Mouse (Mus musculus): ENCODE results near the gene Usp54. TPM values are rescaled to one million over a fixed set of nuclear protein-coding genes. Genes with fewer than 3 reads are reported as not detected.

Usp54 gene
- 5.5 and 6.1 TPM in 2 replicates for polyA plus RNA-seq (2014; fragmentation: Nextera tagmentation; extraction: Ambion mirVana)

DNA sequence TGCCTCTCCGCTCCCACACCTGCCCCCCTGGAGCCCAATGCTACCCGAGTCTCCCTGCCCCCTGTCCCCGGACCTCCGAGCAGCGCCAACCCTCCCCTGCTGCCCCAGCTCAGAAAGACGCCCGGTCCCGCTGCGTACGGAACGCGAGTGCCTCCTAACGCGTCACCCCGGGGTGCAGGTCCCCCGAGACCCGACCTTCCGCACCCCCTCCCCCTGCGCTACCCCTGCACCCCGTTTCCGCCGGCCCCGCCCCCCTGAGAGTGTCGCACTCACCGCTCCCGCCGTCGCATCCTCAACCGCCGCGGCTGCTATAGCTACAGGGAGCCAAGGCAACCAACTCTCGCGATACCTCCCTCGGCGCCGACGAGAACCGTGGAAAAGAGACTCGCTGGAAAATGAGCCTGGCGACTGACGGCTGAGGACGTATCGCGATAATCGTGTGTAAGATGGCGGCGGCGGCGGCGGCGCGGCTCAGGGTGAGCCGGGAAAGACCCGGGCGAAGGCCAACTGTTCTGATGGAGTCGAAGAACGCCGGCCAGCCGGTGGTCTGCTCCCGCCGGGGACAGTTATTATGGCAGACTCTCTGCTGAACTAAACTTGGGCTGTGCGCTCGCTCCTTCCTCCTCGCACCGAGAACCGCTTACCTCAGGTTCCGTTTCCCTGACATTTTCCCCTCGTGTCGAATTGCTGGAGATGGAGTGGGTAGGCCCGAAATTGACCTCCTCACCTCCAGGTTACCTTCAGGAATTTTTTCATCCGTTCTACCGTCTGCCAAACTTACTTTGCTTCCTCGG lies at the start of gene Usp54:
TSS of gene Usp54 (minus strand) at position 420 of the 794 bp plus-strand sequence.
- Histone ChIP-seq H3K9ac (ENCODE audit: low read length) (peak within 1 kb of the TSS; percentile 97), H3K36me3 (ENCODE audit: control insufficient read depth, insufficient read depth, low read length) (no peaks in the 10 kb centered on the region), H3K4me1 (ENCODE audit: control insufficient read depth in 2 of 2, insufficient read depth in 2 of 2, low read length in 2 of 2) (peaks cover 0 to 11% of the 10 kb centered on the region in 2 experiments; a peak in 2 of 4 replicates), H3K4me3 (ENCODE audit: control insufficient read depth in 1 of 2, insufficient read depth in 1 of 2, low read depth in 1 of 2, low read length in 2 of 2) (peak within 1 kb of the TSS; percentile 74 to 80), H3K27ac (replicated peaks in 1 of 2; ENCODE audit: control insufficient read depth in 1 of 2, insufficient read depth in 1 of 2, low read depth in 2 of 2, low read length in 2 of 2) (peak within 1 kb of the TSS; percentile 90 to 95), H3K4me2 (ENCODE audit: low read length) (peak within 1 kb of the TSS; percentile 73), H3K27me3 (ENCODE audit: control insufficient read depth, insufficient read depth, low read length) (no peaks in the 10 kb centered on the region), H3K9me3 (ENCODE audit: control insufficient read depth, low read length) (no peaks in the 10 kb centered on the region)
- ATAC-seq (ENCODE audit: insufficient number of reproducible peaks, insufficient read depth, low FRiP score, low read depth): peak; percentile 91
- under 1% methylated on average over 73 of the region's 73 CpGs for WGBS

DNA sequence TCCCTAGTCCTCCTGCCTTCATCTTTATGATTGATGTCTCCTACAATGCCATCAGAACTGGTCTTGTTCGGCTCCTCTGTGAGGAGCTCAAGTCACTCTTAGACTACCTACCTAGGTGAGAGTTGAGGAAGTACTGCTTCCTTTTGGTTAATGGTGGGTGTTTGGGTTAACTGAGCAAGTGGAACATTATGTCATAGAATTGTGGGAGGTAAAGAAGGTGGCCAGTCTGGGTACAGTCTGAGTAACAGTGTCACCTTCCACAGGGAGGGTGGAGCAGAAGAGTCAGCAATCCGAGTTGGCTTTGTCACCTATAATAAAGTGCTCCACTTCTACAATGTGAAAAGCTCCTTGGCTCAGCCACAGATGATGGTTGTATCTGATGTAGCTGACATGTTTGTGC lies 48.1 kb upstream of the Usp54 start:
- WGBS: 81% methylated on average over 2 of the region's 2 CpGs

DNA sequence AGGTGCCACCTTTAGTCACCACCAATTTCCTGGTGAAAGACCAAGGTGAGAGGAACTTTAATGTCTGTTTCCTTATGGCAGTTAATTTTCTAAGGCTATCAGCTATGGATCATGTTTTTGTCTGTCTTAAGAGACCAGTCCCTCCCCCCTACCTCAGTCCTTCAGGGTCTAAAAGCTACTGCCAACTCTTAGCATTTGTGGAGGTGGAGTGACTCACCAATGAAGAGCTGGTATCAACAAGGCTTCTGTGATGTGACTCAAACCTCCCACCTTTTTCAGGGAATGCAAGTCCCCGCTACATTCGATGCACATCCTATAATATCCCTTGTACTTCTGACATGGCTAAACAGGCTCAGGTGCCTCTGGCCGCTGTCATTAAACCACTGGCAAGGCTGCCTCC lies 45.7 kb upstream of the Usp54 start:
- H3K4me1 ChIP-seq (ENCODE audit: control insufficient read depth in 2 of 2, insufficient read depth in 2 of 2, low read length in 2 of 2): peaks cover 5 to 9% of the 10 kb centered on the region in 2 experiments; a peak in 3 of 4 replicates
- ATAC-seq (ENCODE audit: insufficient number of reproducible peaks, insufficient read depth, low FRiP score, low read depth): no peak
- 98% methylated on average over 3 of the region's 3 CpGs for WGBS
- no peak overlapping the region for H3K9ac ChIP-seq (ENCODE audit: low read length)
- no peak overlapping the region for H3K4me3 ChIP-seq (ENCODE audit: control insufficient read depth in 1 of 2, insufficient read depth in 1 of 2, low read depth in 1 of 2, low read length in 2 of 2)
- H3K4me2 ChIP-seq (ENCODE audit: low read length): no peak overlapping the region
- H3K36me3 ChIP-seq (ENCODE audit: control insufficient read depth, insufficient read depth, low read length): peaks cover 100% of the 10 kb centered on the region
- no peaks in the 10 kb centered on the region for H3K27me3 ChIP-seq (ENCODE audit: control insufficient read depth, insufficient read depth, low read length)
- H3K27ac ChIP-seq (replicated peaks in 1 of 2; ENCODE audit: control insufficient read depth in 1 of 2, insufficient read depth in 1 of 2, low read depth in 2 of 2, low read length in 2 of 2): no peak overlapping the region
- no peaks in the 10 kb centered on the region for H3K9me3 ChIP-seq (ENCODE audit: control insufficient read depth, low read length)

More for the DNA sequence above, 48.1 kb upstream of the Usp54 start:
- Histone ChIP-seq H3K36me3 (ENCODE audit: control insufficient read depth, insufficient read depth, low read length) (peaks cover 100% of the 10 kb centered on the region), H3K4me1 (ENCODE audit: control insufficient read depth in 2 of 2, insufficient read depth in 2 of 2, low read length in 2 of 2) (peaks cover 0 to 2% of the 10 kb centered on the region in 2 experiments; a peak in 1 of 4 replicates), H3K9ac (ENCODE audit: low read length) (no peak overlapping the region), H3K27ac (replicated peaks in 1 of 2; ENCODE audit: control insufficient read depth in 1 of 2, insufficient read depth in 1 of 2, low read depth in 2 of 2, low read length in 2 of 2) (no peak overlapping the region), H3K4me2 (ENCODE audit: low read length) (no peak overlapping the region), H3K27me3 (ENCODE audit: control insufficient read depth, insufficient read depth, low read length) (no peaks in the 10 kb centered on the region), H3K4me3 (ENCODE audit: control insufficient read depth in 1 of 2, insufficient read depth in 1 of 2, low read depth in 1 of 2, low read length in 2 of 2) (no peak overlapping the region), H3K9me3 (ENCODE audit: control insufficient read depth, low read length) (no peaks in the 10 kb centered on the region)
- ATAC-seq (ENCODE audit: insufficient number of reproducible peaks, insufficient read depth, low FRiP score, low read depth): no peak

DNA sequence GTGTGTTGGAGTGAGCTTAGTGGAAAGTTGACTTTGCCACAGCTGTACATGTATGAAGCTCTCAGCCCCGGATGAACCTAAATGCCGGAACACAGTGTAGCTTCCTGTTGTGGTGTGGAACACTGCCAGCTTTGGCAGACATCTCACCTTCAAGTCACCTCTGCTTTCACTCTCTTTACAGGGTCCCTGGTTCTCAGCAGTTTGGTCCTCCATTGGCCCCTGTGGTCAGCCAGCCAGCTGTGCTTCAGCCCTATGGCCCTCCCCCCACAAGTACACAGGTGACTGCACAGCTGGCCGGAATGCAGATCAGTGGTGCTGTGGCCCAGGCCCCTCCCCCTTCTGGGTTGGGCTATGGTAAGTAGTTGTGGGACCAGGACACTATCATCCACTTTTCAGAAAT lies 41.6 kb upstream of the Usp54 start:
- Histone ChIP-seq H3K27ac (replicated peaks in 1 of 2; ENCODE audit: control insufficient read depth in 1 of 2, insufficient read depth in 1 of 2, low read depth in 2 of 2, low read length in 2 of 2) (peak overlapping the region in 1 of 2 experiments; percentile 53; a peak in 1 of 4 replicates), H3K4me1 (ENCODE audit: control insufficient read depth in 2 of 2, insufficient read depth in 2 of 2, low read length in 2 of 2) (peaks cover 5 to 9% of the 10 kb centered on the region in 2 experiments; a peak in 3 of 4 replicates)
- peak; percentile 37; the same call in 1 of the 2 replicates for ATAC-seq (ENCODE audit: insufficient number of reproducible peaks, insufficient read depth, low FRiP score, low read depth)

DNA sequence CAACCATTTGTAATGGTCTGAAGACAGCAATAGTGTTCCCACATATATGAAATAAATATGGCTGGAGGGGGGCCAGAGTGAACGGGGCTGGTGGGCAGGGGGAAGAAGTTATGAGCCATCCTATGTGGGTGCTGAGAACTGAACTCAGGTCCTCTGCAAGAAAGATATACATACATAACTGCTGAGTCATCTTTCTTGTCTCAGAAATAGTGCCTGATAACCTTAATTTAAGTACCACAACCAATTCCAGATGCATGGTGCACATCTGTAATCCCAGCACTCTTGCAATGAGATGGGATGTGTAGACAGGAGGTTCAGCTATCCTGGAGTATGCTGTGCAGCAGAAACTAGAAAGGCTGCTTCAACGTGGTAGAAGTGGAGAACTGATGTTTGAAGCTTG lies 40.9 kb upstream of the Usp54 start:
- no peak for ATAC-seq (ENCODE audit: insufficient number of reproducible peaks, insufficient read depth, low FRiP score, low read depth)
- WGBS: 89% methylated on average over 2 of the region's 2 CpGs
- no peak overlapping the region for H3K27ac ChIP-seq (replicated peaks in 1 of 2; ENCODE audit: control insufficient read depth in 1 of 2, insufficient read depth in 1 of 2, low read depth in 2 of 2, low read length in 2 of 2)

More for the DNA sequence above, 41.6 kb upstream of the Usp54 start:
- Histone ChIP-seq H3K4me3 (ENCODE audit: control insufficient read depth in 1 of 2, insufficient read depth in 1 of 2, low read depth in 1 of 2, low read length in 2 of 2) (no peak overlapping the region), H3K4me2 (ENCODE audit: low read length) (no peak overlapping the region), H3K27me3 (ENCODE audit: control insufficient read depth, insufficient read depth, low read length) (no peaks in the 10 kb centered on the region), H3K36me3 (ENCODE audit: control insufficient read depth, insufficient read depth, low read length) (peaks cover 100% of the 10 kb centered on the region), H3K9me3 (ENCODE audit: control insufficient read depth, low read length) (no peaks in the 10 kb centered on the region), H3K9ac (ENCODE audit: low read length) (no peak overlapping the region)
- WGBS: 24% methylated on average over 3 of the region's 3 CpGs

DNA sequence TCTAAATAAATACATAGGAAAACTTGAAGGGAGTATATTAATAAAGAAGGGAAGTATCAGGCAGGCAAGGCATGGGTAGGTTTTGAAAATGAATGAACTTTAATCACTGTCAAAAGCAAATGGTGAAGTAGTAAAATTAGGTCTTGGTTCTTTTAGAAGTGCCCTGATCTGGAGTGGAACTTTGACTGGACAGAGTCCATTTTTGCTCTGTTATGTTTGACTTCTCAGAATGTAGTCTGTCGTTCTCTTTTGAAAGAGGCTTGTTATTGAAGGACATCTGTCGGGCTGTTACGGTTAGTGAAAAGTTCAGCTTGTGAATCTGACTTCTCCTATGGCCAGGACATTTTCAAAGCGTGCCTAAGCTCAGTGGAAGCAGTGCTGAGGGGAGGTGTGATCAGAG lies 37.0 kb upstream of the Usp54 start:
- peaks cover 8 to 21% of the 10 kb centered on the region in 2 experiments for H3K4me1 ChIP-seq (ENCODE audit: control insufficient read depth in 2 of 2, insufficient read depth in 2 of 2, low read length in 2 of 2)
- H3K27me3 ChIP-seq (ENCODE audit: control insufficient read depth, insufficient read depth, low read length): no peaks in the 10 kb centered on the region
- ATAC-seq (ENCODE audit: insufficient number of reproducible peaks, insufficient read depth, low FRiP score, low read depth): no peak
- H3K4me2 ChIP-seq (ENCODE audit: low read length): no peak overlapping the region
- H3K27ac ChIP-seq (replicated peaks in 1 of 2; ENCODE audit: control insufficient read depth in 1 of 2, insufficient read depth in 1 of 2, low read depth in 2 of 2, low read length in 2 of 2): no peak overlapping the region
- H3K4me3 ChIP-seq (ENCODE audit: control insufficient read depth in 1 of 2, insufficient read depth in 1 of 2, low read depth in 1 of 2, low read length in 2 of 2): no peak overlapping the region
- 0 out of 2 replicates have a peak, but pooled peaks cover 3% of the 10 kb centered on the region for H3K9me3 ChIP-seq (ENCODE audit: control insufficient read depth, low read length)
- no peak overlapping the region for H3K9ac ChIP-seq (ENCODE audit: low read length)
- peaks cover 73% of the 10 kb centered on the region for H3K36me3 ChIP-seq (ENCODE audit: control insufficient read depth, insufficient read depth, low read length)
- 87% methylated on average over 4 of the region's 4 CpGs for WGBS

More for the DNA sequence above, 40.9 kb upstream of the Usp54 start:
- Histone ChIP-seq H3K4me2 (ENCODE audit: low read length) (no peak overlapping the region), H3K27me3 (ENCODE audit: control insufficient read depth, insufficient read depth, low read length) (no peaks in the 10 kb centered on the region), H3K4me1 (ENCODE audit: control insufficient read depth in 2 of 2, insufficient read depth in 2 of 2, low read length in 2 of 2) (peaks cover 5 to 9% of the 10 kb centered on the region in 2 experiments; a peak in 3 of 4 replicates), H3K4me3 (ENCODE audit: control insufficient read depth in 1 of 2, insufficient read depth in 1 of 2, low read depth in 1 of 2, low read length in 2 of 2) (no peak overlapping the region), H3K9ac (ENCODE audit: low read length) (no peak overlapping the region), H3K36me3 (ENCODE audit: control insufficient read depth, insufficient read depth, low read length) (peaks cover 100% of the 10 kb centered on the region), H3K9me3 (ENCODE audit: control insufficient read depth, low read length) (no peaks in the 10 kb centered on the region)

DNA sequence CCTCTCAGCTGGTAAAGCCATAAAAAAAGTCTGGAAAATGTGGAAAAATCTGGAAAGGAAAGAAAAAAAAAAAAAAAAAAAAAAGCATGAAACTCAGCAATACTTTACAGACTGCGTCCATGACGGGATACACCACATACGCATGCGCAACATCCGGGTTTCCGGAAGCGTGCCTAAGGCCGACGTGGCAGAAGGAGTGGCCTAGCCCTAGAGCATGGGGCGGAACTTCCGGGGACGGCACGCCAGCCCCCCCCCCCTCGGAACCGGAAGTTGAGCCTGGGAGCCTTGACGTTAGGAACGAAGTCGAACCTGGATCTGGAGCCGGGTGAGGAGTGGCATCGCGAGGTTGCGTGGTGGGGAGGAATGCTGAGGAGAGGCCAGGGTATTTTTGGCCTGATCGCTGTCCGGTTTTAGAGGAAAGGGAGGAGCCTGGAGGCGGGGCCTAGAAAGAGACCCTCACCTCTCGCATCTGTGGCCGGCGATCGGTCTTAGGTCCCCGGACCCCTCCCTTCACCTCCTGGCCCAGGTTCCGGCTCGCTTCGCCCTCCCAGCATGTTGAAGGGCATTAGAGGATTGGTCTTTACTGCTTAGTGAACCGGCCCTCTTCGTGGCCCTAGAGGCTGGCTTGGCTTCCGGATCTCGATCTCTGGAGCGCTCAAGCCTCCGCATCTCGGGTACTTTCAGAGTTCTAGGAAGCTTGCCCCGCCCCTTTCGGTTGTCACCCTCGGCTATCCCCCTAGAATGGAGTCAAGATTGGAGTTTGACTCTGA lies 33.4 kb upstream of the Usp54 start, which contains the start of gene Sec24c:
TSS of gene Sec24c (plus strand) at position 245 of the 770 bp plus-strand sequence.
- ATAC-seq (ENCODE audit: insufficient number of reproducible peaks, insufficient read depth, low FRiP score, low read depth): peak; percentile 95
- Histone ChIP-seq H3K4me1 (ENCODE audit: control insufficient read depth in 2 of 2, insufficient read depth in 2 of 2, low read length in 2 of 2) (peaks cover 3 to 11% of the 10 kb centered on the region in 2 experiments; a peak in 3 of 4 replicates), H3K4me2 (ENCODE audit: low read length) (peak within 1 kb of the TSS; percentile 90), H3K27ac (replicated peaks in 1 of 2; ENCODE audit: control insufficient read depth in 1 of 2, insufficient read depth in 1 of 2, low read depth in 2 of 2, low read length in 2 of 2) (peak within 1 kb of the TSS; percentile 95 to 96), H3K9ac (ENCODE audit: low read length) (peak within 1 kb of the TSS; percentile 87), H3K9me3 (ENCODE audit: control insufficient read depth, low read length) (0 out of 2 replicates have a peak, but pooled peaks cover 4% of the 10 kb centered on the region), H3K36me3 (ENCODE audit: control insufficient read depth, insufficient read depth, low read length) (peaks cover 36% of the 10 kb centered on the region), H3K4me3 (ENCODE audit: control insufficient read depth in 1 of 2, insufficient read depth in 1 of 2, low read depth in 1 of 2, low read length in 2 of 2) (peak within 1 kb of the TSS; percentile 64 to 82), H3K27me3 (ENCODE audit: control insufficient read depth, insufficient read depth, low read length) (no peaks in the 10 kb centered on the region)
- 0% methylated on average over 43 of the region's 43 CpGs for WGBS
